Mouse (Mus musculus): ENCODE measurements at regions not wholly inside any gene's neighbourhood (a gene's known extent, or its start where the extent isn't known, plus 50 kb on each side); places are given as distances from the start of the nearest gene placed in this dataset.

DNA sequence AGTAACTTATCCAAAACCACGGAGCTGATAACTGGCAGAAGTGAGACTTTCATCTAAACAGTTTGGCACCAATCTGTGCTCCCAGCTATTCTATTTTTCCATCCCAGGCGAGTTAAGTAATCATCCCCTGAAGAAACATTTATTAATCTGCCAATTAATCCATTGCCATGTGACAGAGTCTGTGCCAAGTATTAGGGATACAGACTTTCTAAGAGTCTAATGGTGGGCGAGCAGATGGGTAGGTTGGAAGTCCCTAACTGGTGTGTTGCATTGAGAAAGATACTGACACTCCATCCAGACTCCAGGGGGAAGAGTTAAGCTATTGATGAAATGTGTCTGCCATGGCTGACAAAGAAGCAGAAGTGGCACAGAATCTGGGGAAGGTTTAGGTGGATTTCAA is 346.8 kb upstream of the Gm765 start:
- Histone ChIP-seq H3K9me3 (ENCODE audit: low read length) (no peaks in the 10 kb centered on the region), H3K9ac (replicated peaks; ENCODE audit: low read depth) (no peak overlapping the region), H3K4me2 (replicated peaks; ENCODE audit: low read depth, low read length) (no peak overlapping the region), H3K27ac (ENCODE audit: low read length) (no peak overlapping the region), H3K36me3 (ENCODE audit: insufficient read depth, low read length) (no peaks in the 10 kb centered on the region), H3K4me3 (ENCODE audit: low read depth, low read length) (no peak overlapping the region), H3K4me1 (ENCODE audit: insufficient read depth, low read depth, low read length) (no peaks in the 10 kb centered on the region), H3K27me3 (replicated peaks; ENCODE audit: insufficient read depth, low read length) (no peaks in the 10 kb centered on the region)
- TF ChIP-seq EP300 (IDR thresholded peaks at IDR 0.05) (no peak), CTCF (IDR thresholded peaks at IDR 0.05) (no peak)
- WGBS = 70% methylated on average over 3 of the region's 3 CpGs
- no peak for ATAC-seq
- DNase-seq (ENCODE audit: low spot score) = no peak

DNA sequence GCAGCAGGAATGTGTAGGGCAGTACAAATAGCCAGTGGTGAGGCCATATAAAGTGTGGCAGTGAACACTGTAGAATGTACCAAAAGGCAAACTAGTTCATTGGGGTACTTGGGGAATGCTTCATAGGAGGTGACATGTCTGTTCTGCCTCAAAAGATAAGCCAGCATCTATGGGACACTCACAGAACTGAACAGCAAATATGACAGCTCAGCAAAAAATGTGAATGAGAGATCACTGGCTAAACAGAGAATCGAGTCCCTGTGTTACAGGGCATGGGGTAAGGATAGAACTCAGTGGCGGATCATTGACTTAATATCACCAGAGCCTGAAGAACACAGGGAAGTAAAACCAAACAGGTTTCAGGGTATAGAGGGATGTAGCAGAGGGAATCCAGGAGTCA is 346.1 kb upstream of the Gm765 start:
- H3K4me3 ChIP-seq (ENCODE audit: low read depth, low read length) = no peak overlapping the region
- no peak overlapping the region for H3K27ac ChIP-seq (ENCODE audit: low read length)
- DNase-seq (ENCODE audit: low spot score) (no peak), ATAC-seq (no peak)
- H3K9me3 ChIP-seq (ENCODE audit: low read length) = no peaks in the 10 kb centered on the region
- H3K4me2 ChIP-seq (replicated peaks; ENCODE audit: low read depth, low read length) = no peak overlapping the region
- H3K9ac ChIP-seq (replicated peaks; ENCODE audit: low read depth) = no peak overlapping the region
- H3K27me3 ChIP-seq (replicated peaks; ENCODE audit: insufficient read depth, low read length) = no peaks in the 10 kb centered on the region
- H3K4me1 ChIP-seq (ENCODE audit: insufficient read depth, low read depth, low read length) = no peaks in the 10 kb centered on the region
- H3K36me3 ChIP-seq (ENCODE audit: insufficient read depth, low read length) = no peaks in the 10 kb centered on the region
- WGBS = 74% methylated on average over 2 of the region's 2 CpGs
- no peak for TF ChIP-seq EP300 (IDR thresholded peaks at IDR 0.05)
- TF ChIP-seq CTCF (IDR thresholded peaks at IDR 0.05) = no peak

DNA sequence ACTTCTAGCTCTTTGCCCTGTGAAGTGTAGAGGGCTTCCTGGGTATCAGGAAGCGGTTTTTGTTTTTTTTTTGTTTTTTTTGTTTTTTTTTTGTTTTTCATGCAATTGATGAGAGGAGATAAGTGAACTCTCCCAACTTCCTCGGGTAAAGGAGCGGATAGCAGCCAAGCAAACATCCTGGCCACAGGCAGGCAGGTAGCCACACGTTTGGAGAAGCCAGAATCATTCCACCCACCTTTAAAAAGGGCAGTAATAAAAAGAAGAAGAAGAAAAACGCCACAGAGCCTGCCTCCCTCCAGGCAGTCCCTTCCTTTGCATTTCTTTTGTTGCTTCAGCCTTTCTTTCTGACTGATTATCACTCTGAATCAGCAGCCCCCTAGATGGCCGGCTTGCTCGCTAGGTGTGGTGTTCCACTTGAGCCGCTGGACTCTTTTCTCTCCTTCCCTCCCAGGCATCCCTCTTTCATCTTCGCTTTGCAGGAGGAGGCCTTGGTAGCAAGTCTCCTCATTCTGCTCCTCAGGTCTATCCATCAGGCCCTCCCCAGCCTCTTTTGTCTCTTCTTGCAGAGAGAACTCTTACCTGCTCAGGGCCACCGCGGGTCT is 323.9 kb upstream of the Gm765 start:
- ATAC-seq = no peak
- no peak for TF ChIP-seq EP300 (IDR thresholded peaks at IDR 0.05)
- H3K4me3 ChIP-seq (ENCODE audit: low read depth, low read length) = no peak overlapping the region
- no peak overlapping the region for H3K9ac ChIP-seq (replicated peaks; ENCODE audit: low read depth)
- no peak for DNase-seq (ENCODE audit: low spot score)
- no peaks in the 10 kb centered on the region for H3K36me3 ChIP-seq (ENCODE audit: insufficient read depth, low read length)
- H3K9me3 ChIP-seq (ENCODE audit: low read length) = no peaks in the 10 kb centered on the region
- no peaks in the 10 kb centered on the region for H3K27me3 ChIP-seq (replicated peaks; ENCODE audit: insufficient read depth, low read length)
- no peak overlapping the region for H3K27ac ChIP-seq (ENCODE audit: low read length)
- H3K4me2 ChIP-seq (replicated peaks; ENCODE audit: low read depth, low read length) = no peak overlapping the region
- H3K4me1 ChIP-seq (ENCODE audit: insufficient read depth, low read depth, low read length) = no peaks in the 10 kb centered on the region
- WGBS = 32% methylated on average over 11 of the region's 11 CpGs

DNA sequence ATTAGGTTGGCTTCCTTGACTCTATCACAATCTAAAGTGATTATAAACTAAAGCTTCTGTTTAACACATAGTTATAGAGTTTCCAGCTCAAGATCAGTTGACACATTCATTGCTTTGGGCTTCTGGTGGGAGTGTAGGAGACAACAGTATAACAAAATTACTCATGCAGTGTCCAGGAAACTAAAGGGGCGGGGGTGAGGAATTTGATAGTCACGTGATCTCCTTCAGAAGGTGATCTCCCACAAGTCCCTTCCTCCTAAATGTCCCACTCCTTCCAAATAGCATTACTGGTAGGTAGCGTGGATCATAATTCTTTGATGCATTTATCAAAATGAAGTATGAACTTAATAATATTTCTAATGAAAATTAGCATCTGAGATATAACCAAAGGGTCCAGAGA is 309.3 kb upstream of the Gm765 start:
- Histone ChIP-seq H3K9ac (replicated peaks; ENCODE audit: low read depth) (no peak overlapping the region), H3K27me3 (replicated peaks; ENCODE audit: insufficient read depth, low read length) (no peaks in the 10 kb centered on the region), H3K4me3 (ENCODE audit: low read depth, low read length) (no peak overlapping the region), H3K36me3 (ENCODE audit: insufficient read depth, low read length) (no peaks in the 10 kb centered on the region), H3K4me2 (replicated peaks; ENCODE audit: low read depth, low read length) (no peak overlapping the region), H3K9me3 (ENCODE audit: low read length) (no peaks in the 10 kb centered on the region), H3K27ac (ENCODE audit: low read length) (no peak overlapping the region), H3K4me1 (ENCODE audit: insufficient read depth, low read depth, low read length) (no peaks in the 10 kb centered on the region)
- WGBS = 84% methylated on average over 3 of the region's 3 CpGs
- no peak for ATAC-seq
- no peak for DNase-seq (ENCODE audit: low spot score)
- TF ChIP-seq EP300 (IDR thresholded peaks at IDR 0.05) = no peak
- no peak for TF ChIP-seq CTCF (IDR thresholded peaks at IDR 0.05)

DNA sequence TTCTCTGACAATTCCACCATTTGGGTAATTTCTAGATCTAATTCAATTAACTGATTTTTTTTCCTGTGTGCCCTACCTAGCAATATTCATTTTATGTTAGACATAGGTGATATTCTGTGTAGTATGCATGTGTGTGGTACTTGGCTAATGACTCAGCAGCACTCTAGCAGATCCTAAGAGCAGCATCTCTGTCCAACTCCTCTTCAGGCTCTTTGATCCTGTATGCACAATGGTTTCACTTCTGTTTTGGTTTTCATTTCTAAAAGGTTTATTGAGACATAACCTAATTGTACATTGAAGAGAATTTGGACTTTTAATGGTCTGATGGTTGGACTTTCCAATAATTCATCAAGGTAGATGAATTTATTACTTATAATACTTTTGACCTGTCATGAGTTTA is 308.8 kb upstream of the Gm765 start:
- Histone ChIP-seq H3K27ac (ENCODE audit: low read length) (no peak overlapping the region), H3K4me1 (ENCODE audit: insufficient read depth, low read depth, low read length) (no peaks in the 10 kb centered on the region), H3K4me3 (ENCODE audit: low read depth, low read length) (no peak overlapping the region), H3K9me3 (ENCODE audit: low read length) (no peaks in the 10 kb centered on the region), H3K9ac (replicated peaks; ENCODE audit: low read depth) (no peak overlapping the region), H3K27me3 (replicated peaks; ENCODE audit: insufficient read depth, low read length) (no peaks in the 10 kb centered on the region), H3K4me2 (replicated peaks; ENCODE audit: low read depth, low read length) (no peak overlapping the region), H3K36me3 (ENCODE audit: insufficient read depth, low read length) (no peaks in the 10 kb centered on the region)
- no peak for TF ChIP-seq CTCF (IDR thresholded peaks at IDR 0.05)
- no peak for TF ChIP-seq EP300 (IDR thresholded peaks at IDR 0.05)
- ATAC-seq (no peak), DNase-seq (ENCODE audit: low spot score) (no peak)

DNA sequence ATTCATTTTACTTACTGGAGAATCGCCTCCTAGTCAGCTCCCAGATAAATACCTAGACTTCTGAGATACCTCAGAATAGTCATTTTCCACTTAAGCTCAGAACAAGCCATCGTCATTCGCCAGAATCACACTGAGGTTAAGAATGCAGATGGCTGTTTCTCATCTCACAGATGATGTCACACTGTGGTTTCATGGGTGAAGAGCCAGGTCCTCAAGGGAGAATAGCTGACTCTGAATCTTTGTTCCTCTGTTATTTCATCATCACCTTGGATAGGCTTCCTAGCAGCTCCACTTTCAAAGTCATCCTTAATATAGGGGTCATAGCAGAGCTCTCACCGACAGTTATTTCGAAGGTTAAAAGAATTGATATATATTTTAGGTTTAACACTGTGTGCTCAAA is 297.8 kb upstream of the Gm765 start:
- no peak overlapping the region for H3K9ac ChIP-seq (replicated peaks; ENCODE audit: low read depth)
- 90% methylated on average over 5 of the region's 5 CpGs for WGBS
- H3K4me3 ChIP-seq (ENCODE audit: low read depth, low read length) = no peak overlapping the region
- no peak for TF ChIP-seq CTCF (IDR thresholded peaks at IDR 0.05)
- TF ChIP-seq EP300 (IDR thresholded peaks at IDR 0.05) = no peak
- DNase-seq (ENCODE audit: low spot score) (no peak), ATAC-seq (no peak)
- H3K9me3 ChIP-seq (ENCODE audit: low read length) = no peaks in the 10 kb centered on the region
- H3K4me2 ChIP-seq (replicated peaks; ENCODE audit: low read depth, low read length) = no peak overlapping the region
- no peak overlapping the region for H3K27ac ChIP-seq (ENCODE audit: low read length)
- H3K4me1 ChIP-seq (ENCODE audit: insufficient read depth, low read depth, low read length) = no peaks in the 10 kb centered on the region
- no peaks in the 10 kb centered on the region for H3K27me3 ChIP-seq (replicated peaks; ENCODE audit: insufficient read depth, low read length)
- no peaks in the 10 kb centered on the region for H3K36me3 ChIP-seq (ENCODE audit: insufficient read depth, low read length)

DNA sequence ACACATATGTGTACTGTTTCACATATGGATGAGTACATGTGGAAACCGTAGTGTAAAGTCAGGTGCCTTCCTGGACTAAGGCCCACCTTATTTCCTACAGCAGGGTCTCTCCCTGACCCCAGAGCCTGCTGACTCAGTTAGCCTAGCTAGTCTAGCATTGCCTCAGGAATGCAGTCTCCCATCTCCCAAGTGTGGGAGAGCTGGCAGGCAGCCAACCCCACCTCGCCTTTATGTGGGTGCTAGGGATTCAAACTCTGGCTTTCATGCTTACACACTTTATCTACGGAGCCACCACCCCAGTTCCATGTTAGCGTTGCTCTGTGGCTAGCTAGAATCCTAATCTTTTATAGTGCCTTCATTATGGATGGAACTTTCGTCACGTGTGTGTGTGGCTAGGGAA is 293.3 kb upstream of the Gm765 start:
- no peaks in the 10 kb centered on the region for H3K4me1 ChIP-seq (ENCODE audit: insufficient read depth, low read depth, low read length)
- TF ChIP-seq EP300 (IDR thresholded peaks at IDR 0.05) (no peak), CTCF (IDR thresholded peaks at IDR 0.05) (no peak)
- ATAC-seq (no peak), DNase-seq (ENCODE audit: low spot score) (no peak)
- H3K4me2 ChIP-seq (replicated peaks; ENCODE audit: low read depth, low read length) = no peak overlapping the region
- 78% methylated on average over 6 of the region's 6 CpGs for WGBS
- no peaks in the 10 kb centered on the region for H3K36me3 ChIP-seq (ENCODE audit: insufficient read depth, low read length)
- H3K27me3 ChIP-seq (replicated peaks; ENCODE audit: insufficient read depth, low read length) = no peaks in the 10 kb centered on the region
- H3K9me3 ChIP-seq (ENCODE audit: low read length) = no peaks in the 10 kb centered on the region
- H3K9ac ChIP-seq (replicated peaks; ENCODE audit: low read depth) = no peak overlapping the region
- H3K4me3 ChIP-seq (ENCODE audit: low read depth, low read length) = no peak overlapping the region
- no peak overlapping the region for H3K27ac ChIP-seq (ENCODE audit: low read length)

Measured in lung, postnatal 0 days (tissue).